In genomic region chr1:74885369-74886042, GRCm38 (mm10) we compare ENCODE assay signal across 9 mouse cellular contexts. TPM values are rescaled to one million over a fixed set of nuclear protein-coding genes. Genes with fewer than 3 reads are reported as not detected.
A peak's percentile ranks its signal among the peaks of the same experiment; 100 is the strongest.
DNase-seq lines count a peak whose midpoint lies in the region; ATAC-seq and TF ChIP-seq lines count a peak whose summit lies in the region.
"Had no signal": no experiment of that assay in that cellular context is flagged by ENCODE, and none has a peak within 500 bp of the region (broad histone marks: within the 10 kb centered on the region; RNA-seq: fewer than 3 reads in every experiment).

Gene Fev (minus strand): TSS chr1:74885419.

- no peaks in the 10 kb centered on the region for H3K36me3 ChIP-seq in kidney, postnatal 0 days (ENCODE audit: insufficient read depth, low read length)
- no peaks in the 10 kb centered on the region for H3K36me3 ChIP-seq in forebrain, embryonic 11.5 days (ENCODE audit: control insufficient read depth, insufficient read depth, low read length)
- H3K36me3 ChIP-seq in limb, embryonic 14.5 days (ENCODE audit: control insufficient read depth, insufficient read depth, low read length) = no peaks in the 10 kb centered on the region
- H3K36me3 ChIP-seq in stomach, embryonic 14.5 days (ENCODE audit: control insufficient read depth, insufficient read depth, low read length) = no peaks in the 10 kb centered on the region

- no peak for TF ChIP-seq POLR2A in limb, embryonic 14.5 days (IDR thresholded peaks at IDR 0.05; ENCODE audit: borderline replicate concordance, extremely low read depth, insufficient read depth, insufficient read length)

- TF ChIP-seq CTCF in kidney, postnatal 0 days (IDR thresholded peaks at IDR 0.05; ENCODE audit: low read depth) = no peak

- DNase-seq in kidney, postnatal 0 days (ENCODE audit: low spot score) = no peak
- DNase-seq in kidney, adult 11 months = no peak
- no peak for DNase-seq in forebrain, embryonic 11.5 days (ENCODE audit: low spot score)
- DNase-seq in limb, embryonic 14.5 days (ENCODE audit: low spot score) = no peak
- no peak for DNase-seq in layer of hippocampus, postnatal 25 days (ENCODE audit: extremely low spot score in 1 of 2, low spot score in 1 of 2)
- DNase-seq in kidney, postnatal 36 days = no peak
- no peak for DNase-seq in B cell, adult 2 months
- DNase-seq: kidney, postnatal 25 days had no signal

- H3K9me3 ChIP-seq in kidney, postnatal 0 days (replicated peaks; ENCODE audit: low read length) = no peaks in the 10 kb centered on the region
- H3K9me3 ChIP-seq in forebrain, embryonic 11.5 days (ENCODE audit: control insufficient read depth, low read length) = no peaks in the 10 kb centered on the region
- H3K9me3 ChIP-seq in limb, embryonic 14.5 days (ENCODE audit: control insufficient read depth, low read length) = no peaks in the 10 kb centered on the region
- no peaks in the 10 kb centered on the region for H3K9me3 ChIP-seq in stomach, embryonic 14.5 days (ENCODE audit: control insufficient read depth, low read depth, low read length)

- H3K4me3 ChIP-seq in kidney, postnatal 0 days (replicated peaks; ENCODE audit: low read depth, low read length) = peak within 1 kb of the TSS; percentile 26
- peak within 1 kb of the TSS; percentile 1; the same call in 1 of the 2 replicates for H3K4me3 ChIP-seq in forebrain, embryonic 11.5 days (ENCODE audit: low read depth, low read length)
- peak within 1 kb of the TSS; percentile 22 for H3K4me3 ChIP-seq in limb, embryonic 14.5 days (replicated peaks; ENCODE audit: low read length)
- H3K4me3 ChIP-seq in stomach, embryonic 14.5 days (ENCODE audit: low read depth, low read length) = peak within 1 kb of the TSS; percentile 20

- no peak within 1 kb of the TSS for H3K27ac ChIP-seq in kidney, postnatal 0 days
- H3K27ac ChIP-seq in forebrain, embryonic 11.5 days (ENCODE audit: low read depth, low read length) = no peak within 1 kb of the TSS
- no peak within 1 kb of the TSS for H3K27ac ChIP-seq in limb, embryonic 14.5 days (replicated peaks; ENCODE audit: low read depth, low read length)
- H3K27ac ChIP-seq in stomach, embryonic 14.5 days (ENCODE audit: low read length) = no peak within 1 kb of the TSS

- H3K9ac ChIP-seq in kidney, postnatal 0 days (ENCODE audit: low read depth, low read length) = no peak within 1 kb of the TSS
- no peak within 1 kb of the TSS for H3K9ac ChIP-seq in forebrain, embryonic 11.5 days (ENCODE audit: low read length)
- H3K9ac ChIP-seq in limb, embryonic 14.5 days (ENCODE audit: low read depth, low read length, severe bottlenecking) = no peak within 1 kb of the TSS
- no peak within 1 kb of the TSS for H3K9ac ChIP-seq in stomach, embryonic 14.5 days (replicated peaks; ENCODE audit: low read depth, low read length)

- ATAC-seq in kidney, postnatal 0 days (replicated peaks; ENCODE audit: low FRiP score, low read depth) = no peak
- no peak for ATAC-seq in forebrain, embryonic 11.5 days (replicated peaks; ENCODE audit: low FRiP score)
- no peak for ATAC-seq in limb, embryonic 14.5 days (ENCODE audit: low FRiP score, low read depth)
- ATAC-seq in stomach, embryonic 14.5 days (ENCODE audit: insufficient number of reproducible peaks, insufficient read depth, low FRiP score, low read depth) = no peak

- WGBS in kidney, postnatal 0 days = under 1% methylated on average over 39 of the region's 43 CpGs
- WGBS in forebrain, embryonic 11.5 days = under 1% methylated on average over 41 of the region's 43 CpGs
- WGBS in limb, embryonic 14.5 days = 2% methylated on average over 34 of the region's 43 CpGs
- under 1% methylated on average over 36 of the region's 43 CpGs for WGBS in stomach, embryonic 14.5 days

- peaks cover 75% of the 10 kb centered on the region for H3K27me3 ChIP-seq in kidney, postnatal 0 days (ENCODE audit: insufficient read depth, low read length)
- peaks cover 88% of the 10 kb centered on the region for H3K27me3 ChIP-seq in forebrain, embryonic 11.5 days (ENCODE audit: control insufficient read depth, insufficient read depth, low read length)
- H3K27me3 ChIP-seq in limb, embryonic 14.5 days (ENCODE audit: control insufficient read depth, insufficient read depth, low read length) = peaks cover 81% of the 10 kb centered on the region
- peaks cover 71% of the 10 kb centered on the region for H3K27me3 ChIP-seq in stomach, embryonic 14.5 days (ENCODE audit: control insufficient read depth, insufficient read depth, low read length)

- peaks cover 5% of the 10 kb centered on the region; the same call in 1 of the 2 replicates for H3K4me1 ChIP-seq in kidney, postnatal 0 days (replicated peaks; ENCODE audit: insufficient read depth, low read length)
- peaks cover 12% of the 10 kb centered on the region for H3K4me1 ChIP-seq in forebrain, embryonic 11.5 days (replicated peaks; ENCODE audit: control insufficient read depth, insufficient read depth, low read length)
- peaks cover 15% of the 10 kb centered on the region; the same call in 1 of the 2 replicates for H3K4me1 ChIP-seq in limb, embryonic 14.5 days (ENCODE audit: control insufficient read depth, insufficient read depth, low read length)
- H3K4me1 ChIP-seq in stomach, embryonic 14.5 days (ENCODE audit: control insufficient read depth, insufficient read depth, low read length) = peaks cover 15% of the 10 kb centered on the region

- H3K4me2 ChIP-seq in kidney, postnatal 0 days (ENCODE audit: low read length) = peak within 1 kb of the TSS; percentile 53
- peak within 1 kb of the TSS; percentile 21; the same call in 1 of the 2 replicates for H3K4me2 ChIP-seq in forebrain, embryonic 11.5 days (ENCODE audit: low read depth, low read length, severe bottlenecking)
- peak within 1 kb of the TSS; percentile 35 for H3K4me2 ChIP-seq in limb, embryonic 14.5 days (replicated peaks; ENCODE audit: low read depth, low read length, severe bottlenecking)
- H3K4me2 ChIP-seq in stomach, embryonic 14.5 days (replicated peaks; ENCODE audit: low read depth, low read length) = peak within 1 kb of the TSS; percentile 37

RNA-seq across cellular contexts. Expression of gene Fev, which starts in this region (rescaled TPM):
- polyA plus RNA-seq in kidney, postnatal 0 days (2015; fragmentation: Nextera tagmentation; extraction: Ambion mirVana) = 0.14 and 0.20 TPM in 2 replicates
- not detected in 2 replicates for polyA plus RNA-seq in forebrain, embryonic 11.5 days (2014; fragmentation: Nextera tagmentation; extraction: Ambion mirVana)
- polyA plus RNA-seq in limb, embryonic 14.5 days (2012; rRNA removed) = 0.05 TPM in 1 of 2 replicates, not detected in the other
- polyA plus RNA-seq in limb, embryonic 14.5 days (2014; fragmentation: Nextera tagmentation; extraction: Ambion mirVana) = 0.14 TPM in 1 of 2 replicates, not detected in the other
- polyA plus RNA-seq in stomach, embryonic 14.5 days (2014; fragmentation: Nextera tagmentation; extraction: Ambion mirVana) = 1.2 TPM in 1 of 2 replicates, not detected in the other
- total RNA-seq in layer of hippocampus, postnatal 25 days (2021) = not detected
